27 mouse cellular contexts compared by ENCODE assay signal in genomic region chr13:30570182-30570581, GRCm38 (mm10). TPM values are rescaled to one million over a fixed set of nuclear protein-coding genes. Genes with fewer than 3 reads are reported as not detected.
A peak's percentile ranks its signal among the peaks of the same experiment; 100 is the strongest.
DNase-seq lines count a peak whose midpoint lies in the region; ATAC-seq and TF ChIP-seq lines count a peak whose summit lies in the region.
"Had no signal": no experiment of that assay in that cellular context is flagged by ENCODE, and none has a peak within 500 bp of the region (broad histone marks: within the 10 kb centered on the region; RNA-seq: fewer than 3 reads in every experiment).

No protein-coding gene starts in this region.

- H3K4me1 ChIP-seq in kidney, adult 2 months (ENCODE audit: control insufficient read depth, insufficient read depth, low read length), result no peaks in the 10 kb centered on the region
- H3K4me1 ChIP-seq: embryonic facial prominence, embryonic 12.5 days; embryonic facial prominence, embryonic 15.5 days; heart, embryonic 12.5 days; heart, embryonic 15.5 days; intestine, embryonic 15.5 days had no signal

- H3K27ac ChIP-seq in kidney, adult 2 months (ENCODE audit: insufficient read depth, low read depth, low read length), result no peak overlapping the region
- H3K27ac ChIP-seq: embryonic facial prominence, embryonic 12.5 days; embryonic facial prominence, embryonic 15.5 days; gastrocnemius, adult 2 months; heart, embryonic 15.5 days; hindbrain, embryonic 14.5 days; intestine, embryonic 15.5 days had no signal

- DNase-seq in 3134 (ENCODE audit: extremely low read depth, insufficient read length, low spot score) (peak; percentile 13), 416B (ENCODE audit: low read depth) (peak; percentile 42)
- no peak for DNase-seq in right cerebral cortex, postnatal 14 days
- DNase-seq in urinary bladder, postnatal 25 days (ENCODE audit: low spot score), result no peak
- DNase-seq in kidney, adult 2 months, result no peak
- no peak for DNase-seq in right cerebral cortex, postnatal 25 days
- DNase-seq: adrenal gland, postnatal 14 days; B cell, adult 2 months; cerebellum, adult 11 months; cerebellum, adult 2 months; cerebellum, adult 9-11 months; cerebellum, postnatal 25 days; forebrain, postnatal 0 days; gastrocnemius, adult 2 months; gastrocnemius, postnatal 14 days; heart, adult 18-20 months; heart, postnatal 10 days; heart, postnatal 4 days had no signal

- no peaks in the 10 kb centered on the region for H3K36me3 ChIP-seq in kidney, adult 2 months (ENCODE audit: control insufficient read depth, insufficient read depth, low read length)
- H3K36me3 ChIP-seq: embryonic facial prominence, embryonic 12.5 days; embryonic facial prominence, embryonic 15.5 days; heart, embryonic 12.5 days; heart, embryonic 15.5 days; intestine, embryonic 15.5 days had no signal

- TF ChIP-seq CTCF in kidney, adult 2 months (conservative IDR thresholded peaks at IDR 0.05; ENCODE audit: insufficient read depth, insufficient read length, low read depth, low read length), result no peak

- no peaks in the 10 kb centered on the region for H3K27me3 ChIP-seq in kidney, adult 2 months (replicated peaks; ENCODE audit: control insufficient read depth, insufficient read depth, low read length)
- H3K27me3 ChIP-seq: embryonic facial prominence, embryonic 12.5 days; embryonic facial prominence, embryonic 15.5 days; heart, embryonic 15.5 days; intestine, embryonic 15.5 days had no signal

- H3K4me3 ChIP-seq in kidney, adult 2 months (ENCODE audit: insufficient read depth, low read depth, low read length), result no peak overlapping the region
- H3K4me3 ChIP-seq: embryonic facial prominence, embryonic 12.5 days; embryonic facial prominence, embryonic 15.5 days; gastrocnemius, adult 2 months; heart, embryonic 12.5 days; heart, embryonic 15.5 days; intestine, embryonic 15.5 days had no signal

- ATAC-seq in CD4-positive, CD25-positive, alpha-beta regulatory T cell, adult 4 months, result peak; percentile 43
- ATAC-seq in activated CD4-positive, CD25-positive, alpha-beta regulatory T cell, adult 4 months, result peak; percentile 52
- ATAC-seq: forebrain, embryonic 14.5 days; forebrain, postnatal 0 days; intestine, embryonic 15.5 days had no signal

- no peak for TF ChIP-seq POLR2A in kidney, adult 2 months (IDR thresholded peaks at IDR 0.05; ENCODE audit: low read depth, low read length)

- 85% methylated on average over 1 of the region's 1 CpGs for WGBS in kidney, adult 2 months

RNA-seq across cellular contexts. Expression of gene Uqcrfs1, which starts 25.0 kb away (rescaled TPM):
- 10 to 100 TPM; 93.1 to 99.9 TPM for polyA plus RNA-seq in CD4-positive, CD25-positive, alpha-beta regulatory T cell, adult 4 months (2017; shearing (Covaris generic))
- polyA plus RNA-seq in activated CD4-positive, CD25-positive, alpha-beta regulatory T cell, adult 4 months (2017; shearing (Covaris generic)), result 100 to 1,000 TPM; 140 to 147 TPM
- polyA plus RNA-seq in kidney, adult 2 months (2012; rRNA removed), result 441 and 479 TPM in 2 replicates

Comparison
In these comparisons a context has a peak if more than half of its experiments do, and no peak if none do; other contexts are left out.
1. DNase-seq: peak in 3134 (single experiment) and 416B (single experiment); none in right cerebral cortex, postnatal 14 days (single experiment), urinary bladder, postnatal 25 days (single experiment), kidney, adult 2 months (single experiment) and right cerebral cortex, postnatal 25 days (single experiment).